Mouse (Mus musculus): Measurements from ENCODE around the gene 4930451I11Rik.

- TF ChIP-seq CTCF (conservative IDR thresholded peaks at IDR 0.05 in 1 of 2, IDR thresholded peaks at IDR 0.05 in 1 of 2; ENCODE audit: low read depth in 2 of 2, low read length in 2 of 2) (no peak; a peak in 1 of 4 replicates), HCFC1 (IDR thresholded peaks at IDR 0.05; ENCODE audit: low read depth, low read length) (no peak), CHD2 (IDR thresholded peaks at IDR 0.05; ENCODE audit: low read length) (0 out of 2 replicates have a peak, but pooled peaks have one; percentile 29), USF1 (IDR thresholded peaks at IDR 0.05; ENCODE audit: low read depth, low read length) (no peak), USF2 (conservative IDR thresholded peaks at IDR 0.05; ENCODE audit: low read depth, low read length) (no peak), SMC3 (IDR thresholded peaks at IDR 0.05; ENCODE audit: low read depth, low read length) (no peak), NELFE (IDR thresholded peaks at IDR 0.05; ENCODE audit: low read depth, low read length) (peak; percentile 97), GABPA (IDR thresholded peaks at IDR 0.05; ENCODE audit: insufficient replicate concordance, low read depth, low read length) (no peak), ZC3H11A (IDR thresholded peaks at IDR 0.05; ENCODE audit: low read depth, low read length) (no peak), POLR2A (IDR thresholded peaks at IDR 0.05; ENCODE audit: low read depth, low read length) (peak; percentile 96), MEF2A (IDR thresholded peaks at IDR 0.05; ENCODE audit: borderline replicate concordance, low read depth, low read length) (no peak), MXI1 (IDR thresholded peaks at IDR 0.05; ENCODE audit: low read depth, low read length) (no peak; the same call in 1 of the 2 replicates), NRF1 (IDR thresholded peaks at IDR 0.05; ENCODE audit: low read depth, low read length) (peak; percentile 73), RAD21 (IDR thresholded peaks at IDR 0.05; ENCODE audit: low read depth, low read length) (no peak)
Measured at GRCm38 (mm10) chr7:126799050-126799467, 32.4 kb downstream of the 4930451I11Rik start.

Measured in CH12.LX (cell line).